Mouse (Mus musculus) urinary bladder, postnatal 4 days (tissue): ENCODE results near the gene Csrnp3.
"Not testable (repeated sequence)": the region's sequence is repeated elsewhere in the genome, so short reads cannot be mapped to it uniquely, and the experiment has no call there.

ENCODE experiments used
- DNase-seq, 2 experiments: peaks; one replicate each; pipeline ENCODE4 v3.0.0; 2021 to 2022; ENCODE audit warnings: low spot score in 2 of 2

Gene Csrnp3

GRCm38 (mm10) chr2:65845551-65845950, at the start of gene Csrnp3:
Gene Csrnp3 (plus strand): TSS chr2:65845767.
- DNase-seq = peak in 1 of 2 experiments; percentile 22

GRCm38 (mm10) chr2:65801054-65801709, 44.4 kb upstream of the Csrnp3 start:
- DNase-seq = no peak

- DNase-seq = no peak
Measured at GRCm38 (mm10) chr2:65806556-65806955, 39.0 kb upstream of the Csrnp3 start.

GRCm38 (mm10) chr2:65811203-65811602, 34.4 kb upstream of the Csrnp3 start:
- DNase-seq = not testable (repeated sequence)

- no peak for DNase-seq
Measured at GRCm38 (mm10) chr2:65818080-65818796, 27.3 kb upstream of the Csrnp3 start.

GRCm38 (mm10) chr2:65820114-65820769, 25.3 kb upstream of the Csrnp3 start:
- no peak for DNase-seq

GRCm38 (mm10) chr2:65826314-65826713, 19.3 kb upstream of the Csrnp3 start:
- no peak for DNase-seq

GRCm38 (mm10) chr2:65826801-65827200, 18.8 kb upstream of the Csrnp3 start:
- no peak for DNase-seq

- no peak for DNase-seq
Measured at GRCm38 (mm10) chr2:65828699-65829098, 16.9 kb upstream of the Csrnp3 start.

- no peak for DNase-seq
Measured at GRCm38 (mm10) chr2:65832738-65833395, 12.7 kb upstream of the Csrnp3 start.

GRCm38 (mm10) chr2:65833421-65833820, 12.1 kb upstream of the Csrnp3 start:
- DNase-seq = no peak

GRCm38 (mm10) chr2:65841606-65842005, 4.0 kb upstream of the Csrnp3 start:
- no peak for DNase-seq

GRCm38 (mm10) chr2:65842356-65842755, 3.2 kb upstream of the Csrnp3 start:
- DNase-seq = no peak

- DNase-seq = no peak
Measured at GRCm38 (mm10) chr2:65846000-65846755, 611 bp downstream of the Csrnp3 start.

GRCm38 (mm10) chr2:65847463-65848110, 2.0 kb downstream of the Csrnp3 start:
- no peak for DNase-seq

GRCm38 (mm10) chr2:65848706-65849105, 3.1 kb downstream of the Csrnp3 start:
- no peak for DNase-seq

- DNase-seq = not testable (repeated sequence)
Measured at GRCm38 (mm10) chr2:65850282-65850681, 4.7 kb downstream of the Csrnp3 start.

GRCm38 (mm10) chr2:65856791-65857190, 11.2 kb downstream of the Csrnp3 start:
- DNase-seq = no peak

GRCm38 (mm10) chr2:65859767-65860727, 14.5 kb downstream of the Csrnp3 start:
- DNase-seq = no peak
